ENCODE assay signal across 32 mouse cellular contexts in genomic region chr10:25962863-25963262, GRCm38 (mm10).
DNase-seq lines count a peak whose midpoint lies in the region; ATAC-seq and TF ChIP-seq lines count a peak whose summit lies in the region.
"Had no signal": no experiment of that assay in that cellular context is flagged by ENCODE, and none has a peak within 500 bp of the region (broad histone marks: within the 10 kb centered on the region; RNA-seq: fewer than 3 reads in every experiment).

No protein-coding gene starts in this region.

- DNase-seq in embryonic facial prominence, embryonic 11.5 days (ENCODE audit: low spot score): peak; percentile 5
- no peak for DNase-seq in embryonic facial prominence, embryonic 10.5 days (ENCODE audit: low spot score)
- peak; percentile 24 for DNase-seq in hindbrain, postnatal 0 days (ENCODE audit: low spot score)
- DNase-seq in hindbrain, embryonic 11.5 days (ENCODE audit: low spot score): no peak
- peak; percentile 51 for DNase-seq in brain, embryonic 14.5 days (ENCODE audit: low read depth)
- peak; percentile 41 for DNase-seq in mesoderm, embryonic 11.5 days (ENCODE audit: low read depth, low spot score)
- no peak for DNase-seq in gastrocnemius, postnatal 36 days
- DNase-seq: adrenal gland, postnatal 10 days; cerebellum, adult 11 months; cerebellum, adult 9-10 months; cerebellum, postnatal 36 days; gastrocnemius, postnatal 25 days; heart, adult 18-20 months; heart, postnatal 4 days; kidney, adult 9 months; kidney, postnatal 10 days; layer of hippocampus, adult 9-11 months; liver, embryonic 13.5 days; lung, adult 18-20 months; lung, postnatal 4 days; right cerebral cortex, postnatal 4 days; thymus, adult 2 months; thymus, postnatal 36 days had no signal

- H3K27me3 ChIP-seq in embryonic facial prominence, embryonic 11.5 days (ENCODE audit: control insufficient read depth, insufficient read depth, low read length): no peaks in the 10 kb centered on the region
- H3K27me3 ChIP-seq in embryonic facial prominence, embryonic 10.5 days (replicated peaks; ENCODE audit: low read depth, poor library complexity, severe bottlenecking): no peaks in the 10 kb centered on the region
- no peaks in the 10 kb centered on the region for H3K27me3 ChIP-seq in hindbrain, postnatal 0 days (ENCODE audit: insufficient read depth, low read length)
- no peaks in the 10 kb centered on the region for H3K27me3 ChIP-seq in hindbrain, embryonic 11.5 days (ENCODE audit: control insufficient read depth, insufficient read depth, low read length)
- H3K27me3 ChIP-seq: embryonic facial prominence, embryonic 13.5 days; limb, embryonic 15.5 days; liver, embryonic 13.5 days; megakaryocyte, embryonic 14.5 days; Patski had no signal

- no peak for TF ChIP-seq CTCF in hindbrain, postnatal 0 days (IDR thresholded peaks at IDR 0.05; ENCODE audit: low read depth)
- TF ChIP-seq CTCF in brain, embryonic 14.5 days (IDR thresholded peaks at IDR 0.05; ENCODE audit: borderline replicate concordance, extremely low read depth, insufficient read depth, insufficient read length): no peak

- H3K27ac ChIP-seq in embryonic facial prominence, embryonic 11.5 days (replicated peaks; ENCODE audit: low read depth, low read length): no peak overlapping the region
- H3K27ac ChIP-seq in embryonic facial prominence, embryonic 10.5 days (replicated peaks): no peak overlapping the region
- H3K27ac ChIP-seq in hindbrain, postnatal 0 days: no peak overlapping the region
- no peak overlapping the region for H3K27ac ChIP-seq in hindbrain, embryonic 11.5 days (ENCODE audit: low read depth, low read length)
- H3K27ac ChIP-seq: embryonic facial prominence, embryonic 13.5 days; limb, embryonic 10.5 days; limb, embryonic 15.5 days; liver, embryonic 13.5 days; stomach, postnatal 0 days had no signal

- H3K9me3 ChIP-seq in embryonic facial prominence, embryonic 11.5 days (replicated peaks; ENCODE audit: control insufficient read depth, low read length): no peaks in the 10 kb centered on the region
- H3K9me3 ChIP-seq in embryonic facial prominence, embryonic 10.5 days: no peaks in the 10 kb centered on the region
- no peaks in the 10 kb centered on the region for H3K9me3 ChIP-seq in hindbrain, postnatal 0 days (ENCODE audit: low read length)
- H3K9me3 ChIP-seq in hindbrain, embryonic 11.5 days (ENCODE audit: control insufficient read depth, low read length): no peaks in the 10 kb centered on the region
- H3K9me3 ChIP-seq: embryonic facial prominence, embryonic 13.5 days; limb, embryonic 10.5 days; limb, embryonic 15.5 days had no signal

- no peak for ATAC-seq in embryonic facial prominence, embryonic 11.5 days (replicated peaks; ENCODE audit: insufficient number of reproducible peaks, low FRiP score, low TSS enrichment, low read depth)
- no peak for ATAC-seq in hindbrain, postnatal 0 days
- ATAC-seq in hindbrain, embryonic 11.5 days (ENCODE audit: low FRiP score): no peak
- ATAC-seq: intestine, postnatal 0 days; lung, postnatal 0 days; Patski had no signal

- no peak overlapping the region for H3K4me2 ChIP-seq in embryonic facial prominence, embryonic 11.5 days (ENCODE audit: low read depth, low read length)
- no peak overlapping the region for H3K4me2 ChIP-seq in hindbrain, postnatal 0 days (ENCODE audit: low read depth, low read length)
- H3K4me2 ChIP-seq in hindbrain, embryonic 11.5 days (replicated peaks; ENCODE audit: low read depth, low read length): no peak overlapping the region
- H3K4me2 ChIP-seq: embryonic facial prominence, embryonic 13.5 days; heart, embryonic 11.5 days; limb, embryonic 15.5 days; liver, embryonic 13.5 days had no signal

- no peaks in the 10 kb centered on the region for H3K4me1 ChIP-seq in embryonic facial prominence, embryonic 11.5 days (ENCODE audit: control insufficient read depth, insufficient read depth, low read length)
- no peaks in the 10 kb centered on the region for H3K4me1 ChIP-seq in embryonic facial prominence, embryonic 10.5 days
- H3K4me1 ChIP-seq in hindbrain, postnatal 0 days (ENCODE audit: insufficient read depth, low read length): no peaks in the 10 kb centered on the region
- no peaks in the 10 kb centered on the region for H3K4me1 ChIP-seq in hindbrain, embryonic 11.5 days (replicated peaks; ENCODE audit: control insufficient read depth, insufficient read depth, low read length)
- H3K4me1 ChIP-seq: embryonic facial prominence, embryonic 13.5 days; limb, embryonic 10.5 days; limb, embryonic 15.5 days; liver, embryonic 13.5 days; megakaryocyte, embryonic 14.5 days had no signal

- H3K36me3 ChIP-seq in embryonic facial prominence, embryonic 11.5 days (replicated peaks; ENCODE audit: control insufficient read depth, insufficient read depth, low read depth, low read length): no peaks in the 10 kb centered on the region
- H3K36me3 ChIP-seq in embryonic facial prominence, embryonic 10.5 days (replicated peaks): no peaks in the 10 kb centered on the region
- H3K36me3 ChIP-seq in hindbrain, postnatal 0 days (ENCODE audit: insufficient read depth, low read length): no peaks in the 10 kb centered on the region
- H3K36me3 ChIP-seq in hindbrain, embryonic 11.5 days (ENCODE audit: control insufficient read depth, insufficient read depth, low read length): no peaks in the 10 kb centered on the region
- H3K36me3 ChIP-seq: embryonic facial prominence, embryonic 13.5 days; limb, embryonic 10.5 days; limb, embryonic 15.5 days; liver, embryonic 13.5 days had no signal

- WGBS in embryonic facial prominence, embryonic 11.5 days: 67% methylated on average over 4 of the region's 4 CpGs
- 73% methylated on average over 4 of the region's 4 CpGs for WGBS in embryonic facial prominence, embryonic 10.5 days
- WGBS in hindbrain, postnatal 0 days: 51% methylated on average over 4 of the region's 4 CpGs
- WGBS in hindbrain, embryonic 11.5 days: 71% methylated on average over 4 of the region's 4 CpGs

- TF ChIP-seq POLR2A in brain, embryonic 14.5 days (IDR thresholded peaks at IDR 0.05; ENCODE audit: borderline replicate concordance, extremely low read depth, insufficient read depth, insufficient read length, poor library complexity, severe bottlenecking): no peak

- H3K4me3 ChIP-seq in embryonic facial prominence, embryonic 11.5 days (ENCODE audit: low read depth, low read length): no peak overlapping the region
- H3K4me3 ChIP-seq in embryonic facial prominence, embryonic 10.5 days: no peak overlapping the region
- no peak overlapping the region for H3K4me3 ChIP-seq in hindbrain, postnatal 0 days (ENCODE audit: low read length)
- no peak overlapping the region for H3K4me3 ChIP-seq in hindbrain, embryonic 11.5 days (ENCODE audit: low read depth, low read length)
- H3K4me3 ChIP-seq: embryonic facial prominence, embryonic 13.5 days; limb, embryonic 10.5 days; limb, embryonic 15.5 days; liver, embryonic 13.5 days; megakaryocyte, embryonic 14.5 days had no signal

- no peak overlapping the region for H3K9ac ChIP-seq in embryonic facial prominence, embryonic 11.5 days (replicated peaks; ENCODE audit: low read length)
- no peak overlapping the region for H3K9ac ChIP-seq in hindbrain, postnatal 0 days (replicated peaks; ENCODE audit: low read length)
- H3K9ac ChIP-seq in hindbrain, embryonic 11.5 days (ENCODE audit: low read depth, low read length): no peak overlapping the region
- H3K9ac ChIP-seq: embryonic facial prominence, embryonic 13.5 days; limb, embryonic 15.5 days; liver, embryonic 13.5 days had no signal

- intact Hi-C loops in gastrocnemius, postnatal 36 days (cut with DNase I): no loop called here

Comparison
In these comparisons a context has a peak if more than half of its experiments do, and no peak if none do; other contexts are left out.
1. DNase-seq: peak in embryonic facial prominence, embryonic 11.5 days (single experiment), hindbrain, postnatal 0 days (single experiment), brain, embryonic 14.5 days (single experiment) and mesoderm, embryonic 11.5 days (single experiment); none in embryonic facial prominence, embryonic 10.5 days (single experiment), hindbrain, embryonic 11.5 days (single experiment) and gastrocnemius, postnatal 36 days (0 of 2).